Mouse (Mus musculus): ENCODE measurements around the gene Ascl2.

DNA sequence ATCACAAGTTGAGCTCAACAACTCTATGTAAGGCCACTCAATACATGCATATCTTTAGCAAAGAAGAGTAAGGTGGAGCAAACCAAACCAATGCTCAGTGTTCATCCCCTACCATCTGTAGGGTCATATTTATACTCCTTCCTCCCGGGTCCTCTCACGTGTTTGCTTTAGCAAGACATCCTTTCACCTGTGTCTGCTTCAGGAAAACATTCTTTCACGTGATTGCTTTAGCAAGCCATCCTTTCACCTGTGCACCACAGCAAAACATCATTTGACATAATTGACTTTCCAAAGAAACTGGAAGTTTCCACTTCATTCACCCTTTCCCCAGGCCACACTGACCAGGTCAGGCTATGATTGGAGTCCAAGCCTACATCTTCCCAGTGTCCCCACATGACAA is 38.0 kb downstream of the Ascl2 start, which contains the start of gene Th:
- TF ChIP-seq CTCF (IDR thresholded peaks at IDR 0.05; ENCODE audit: low read depth, low read length) = no peak
- no peak for TF ChIP-seq POLR2A (IDR thresholded peaks at IDR 0.05; ENCODE audit: extremely low read depth, insufficient read depth, low read length)

Measured in liver, adult 2 months (tissue).